Mouse (Mus musculus) erythroblast, adult 5-6 weeks (primary cell): ENCODE results near the gene Gpr4. TPM values are rescaled to one million over a fixed set of nuclear protein-coding genes. Genes with fewer than 3 reads are reported as not detected.

Source experiments
- ATAC-seq: replicated peaks from 2 replicates; pipeline ENCODE4 v1.8.0; 2016; ENCODE audit warnings: moderate number of reproducible peaks, mild to moderate bottlenecking, moderate TSS enrichment, inconsistent platforms; ENCODE audit not compliant: poor library complexity, low FRiP score, severe bottlenecking
- total RNA-seq, 2 experiments: library from RNA; stranded (forward) in 1 of 2; stranded (reverse) in 1 of 2; fragments of 150-400 nt in 1 of 2; fragments of 200-764, 138-1000 nt in 1 of 2; gene quantifications; 2 replicates each; pipeline versions ENCODE4 v1.2.3 to v1.2.4; 2015 to 2017; ENCODE audit warnings: low replicate concordance in 2 of 2

Gene Gpr4
- 0.19 TPM in 1 of 2 replicates, not detected in the other for total RNA-seq (2015; ENCODE audit: low replicate concordance)
- not detected in 2 replicates for total RNA-seq (2017; ENCODE audit: low replicate concordance)

- no peak for ATAC-seq
Measured at GRCm38 (mm10) chr7:19211996-19212755, at the start of gene Gpr4. TSS of gene Gpr4 (plus strand) at chr7:19212538.

- ATAC-seq: no peak
Measured at GRCm38 (mm10) chr7:19162928-19163327, 49.4 kb upstream of the Gpr4 start.

GRCm38 (mm10) chr7:19163752-19164151, 48.6 kb upstream of the Gpr4 start:
- ATAC-seq: no peak

- ATAC-seq: no peak
Measured at GRCm38 (mm10) chr7:19164189-19164588, 48.1 kb upstream of the Gpr4 start.

GRCm38 (mm10) chr7:19164978-19165377, 47.4 kb upstream of the Gpr4 start:
- peak; percentile 48; the same call in 1 of the 2 replicates for ATAC-seq

GRCm38 (mm10) chr7:19165656-19166423, 46.5 kb upstream of the Gpr4 start, which contains the start of gene Gipr:
TSS of gene Gipr (minus strand) at chr7:19166127.
- ATAC-seq: no peak

GRCm38 (mm10) chr7:19166990-19167389, 45.3 kb upstream of the Gpr4 start:
- ATAC-seq: no peak

- no peak for ATAC-seq
Measured at GRCm38 (mm10) chr7:19169506-19169905, 42.8 kb upstream of the Gpr4 start.

- ATAC-seq: no peak
Measured at GRCm38 (mm10) chr7:19170142-19170541, 42.2 kb upstream of the Gpr4 start.

- ATAC-seq: no peak
Measured at GRCm38 (mm10) chr7:19171831-19172230, 40.5 kb upstream of the Gpr4 start.

- ATAC-seq: peak; percentile 32; the same call in 1 of the 2 replicates
Measured at GRCm38 (mm10) chr7:19172874-19173273, 39.5 kb upstream of the Gpr4 start.

- ATAC-seq: no peak
Measured at GRCm38 (mm10) chr7:19175708-19176515, 36.4 kb upstream of the Gpr4 start, which contains the start of gene Eml2. TSS of gene Eml2 (plus strand) at chr7:19176421.

GRCm38 (mm10) chr7:19176516-19176947, 35.8 kb upstream of the Gpr4 start:
- no peak for ATAC-seq

GRCm38 (mm10) chr7:19177216-19177615, 35.1 kb upstream of the Gpr4 start:
- no peak for ATAC-seq

GRCm38 (mm10) chr7:19178035-19178434, 34.3 kb upstream of the Gpr4 start:
- peak; percentile 37 for ATAC-seq

- peak; percentile 59 for ATAC-seq
Measured at GRCm38 (mm10) chr7:19178443-19179092, 33.8 kb upstream of the Gpr4 start.

- ATAC-seq: no peak
Measured at GRCm38 (mm10) chr7:19179173-19179572, 33.2 kb upstream of the Gpr4 start.

- no peak for ATAC-seq
Measured at GRCm38 (mm10) chr7:19179936-19180335, 32.4 kb upstream of the Gpr4 start.

GRCm38 (mm10) chr7:19180862-19181429, 31.4 kb upstream of the Gpr4 start:
- ATAC-seq: no peak
